Mouse (Mus musculus) bone marrow macrophage, adult 2 months (primary cell): Measurements from ENCODE around the gene Pcid2.

Experiments used
- CTCF ChIP-seq: IDR thresholded peaks from 2 replicates; pipeline ENCODE4 v1.5.1; 2012; ENCODE audit warnings: low read depth, mild to moderate bottlenecking, low read length, moderate library complexity
- POLR2A ChIP-seq: IDR thresholded peaks from 2 replicates; pipeline ENCODE4 v1.6.1; 2012; ENCODE audit warnings: mild to moderate bottlenecking, low read depth, low read length, borderline replicate concordance

GRCm38 (mm10) chr8:13113232-13113631 is 8.0 kb upstream of the Pcid2 start:
- TF ChIP-seq CTCF (no peak), POLR2A (no peak)
